Mouse (Mus musculus): Measurements from ENCODE around the gene Csf2rb. TPM values are rescaled to one million over a fixed set of nuclear protein-coding genes. Genes with fewer than 3 reads are reported as not detected.
A peak's percentile ranks its signal among the peaks of the same experiment; 100 is the strongest.
"Not testable (repeated sequence)": the region's sequence is repeated elsewhere in the genome, so short reads cannot be mapped to it uniquely, and the experiment has no call there.

Csf2rb gene
- total RNA-seq, 2 experiments from 2014 or later, result 3.3 to 3.8 TPM

GRCm38 (mm10) chr15:78326747-78327146 lies 1.2 kb downstream of the Csf2rb start:
- no peak for DNase-seq (ENCODE audit: low spot score in 2 of 2)

- DNase-seq (ENCODE audit: low spot score in 2 of 2), result not testable (repeated sequence)
These were observed 2.3 kb downstream of the Csf2rb start for GRCm38 (mm10) chr15:78327753-78328341.

GRCm38 (mm10) chr15:78328520-78329097 lies 3.1 kb downstream of the Csf2rb start:
- no peak for DNase-seq (ENCODE audit: low spot score in 2 of 2)

GRCm38 (mm10) chr15:78329972-78330371 lies 4.4 kb downstream of the Csf2rb start:
- DNase-seq (ENCODE audit: low spot score in 2 of 2), result not testable (repeated sequence)

GRCm38 (mm10) chr15:78330706-78331105 lies 5.2 kb downstream of the Csf2rb start:
- DNase-seq (ENCODE audit: low spot score in 2 of 2), result no peak

GRCm38 (mm10) chr15:78331523-78332340 lies 6.2 kb downstream of the Csf2rb start:
- no peak for DNase-seq (ENCODE audit: low spot score in 2 of 2)

GRCm38 (mm10) chr15:78332981-78333380 lies 7.4 kb downstream of the Csf2rb start:
- no peak for DNase-seq (ENCODE audit: low spot score in 2 of 2)

GRCm38 (mm10) chr15:78334380-78334779 lies 8.8 kb downstream of the Csf2rb start:
- DNase-seq (ENCODE audit: low spot score in 2 of 2), result no peak

GRCm38 (mm10) chr15:78339627-78340423 lies 14.3 kb downstream of the Csf2rb start:
- DNase-seq (ENCODE audit: low spot score in 2 of 2), result peak; percentile 56 to 67

GRCm38 (mm10) chr15:78340919-78341318 lies 15.4 kb downstream of the Csf2rb start:
- DNase-seq (ENCODE audit: low spot score in 2 of 2), result not testable (repeated sequence)

GRCm38 (mm10) chr15:78343683-78344082 lies 18.1 kb downstream of the Csf2rb start:
- no peak for DNase-seq (ENCODE audit: low spot score in 2 of 2)

- DNase-seq (ENCODE audit: low spot score in 2 of 2), result no peak
These were observed 19.0 kb downstream of the Csf2rb start for GRCm38 (mm10) chr15:78344567-78344966.

- no peak for DNase-seq (ENCODE audit: low spot score in 2 of 2)
These were observed 26.1 kb downstream of the Csf2rb start for GRCm38 (mm10) chr15:78351586-78352165.

- DNase-seq (ENCODE audit: low spot score in 2 of 2), result peak; percentile 42 to 66
These were observed 29.4 kb downstream of the Csf2rb start for GRCm38 (mm10) chr15:78354958-78355357.

- no peak for DNase-seq (ENCODE audit: low spot score in 2 of 2)
These were observed 30.0 kb downstream of the Csf2rb start for GRCm38 (mm10) chr15:78355548-78355947.

GRCm38 (mm10) chr15:78365916-78366315 lies 40.4 kb downstream of the Csf2rb start:
- DNase-seq (ENCODE audit: low spot score in 2 of 2), result no peak

GRCm38 (mm10) chr15:78366875-78367274 lies 41.3 kb downstream of the Csf2rb start:
- DNase-seq (ENCODE audit: low spot score in 2 of 2), result no peak

GRCm38 (mm10) chr15:78367811-78368210 lies 42.3 kb downstream of the Csf2rb start:
- no peak for DNase-seq (ENCODE audit: low spot score in 2 of 2)

GRCm38 (mm10) chr15:78368926-78369346 lies 43.4 kb downstream of the Csf2rb start:
- peak in 1 of 2 experiments; percentile 27 for DNase-seq (ENCODE audit: low spot score in 2 of 2)

GRCm38 (mm10) chr15:78369641-78370040 lies 44.1 kb downstream of the Csf2rb start:
- peak in 1 of 2 experiments; percentile 70 for DNase-seq (ENCODE audit: low spot score in 2 of 2)

- no peak for DNase-seq (ENCODE audit: low spot score in 2 of 2)
These were observed 47.2 kb downstream of the Csf2rb start for GRCm38 (mm10) chr15:78372796-78373195.
